Mouse (Mus musculus): ENCODE data around the gene Syt1. TPM values are rescaled to one million over a fixed set of nuclear protein-coding genes. Genes with fewer than 3 reads are reported as not detected.

The Syt1 gene
- total RNA-seq, 1 experiment: 0.58 TPM

GRCm38 (mm10) chr10:108583694-108584093 lies 427.1 kb downstream of the Syt1 start:
- no peak for DNase-seq (ENCODE audit: low read depth, low spot score)
- no peak overlapping the region for H3K9ac ChIP-seq (ENCODE audit: insufficient read depth, low read depth, low read length, poor library complexity, severe bottlenecking)
- TF ChIP-seq CHD2 (IDR thresholded peaks at IDR 0.05; ENCODE audit: low read depth, low read length): no peak
- no peak for TF ChIP-seq ZC3H11A (IDR thresholded peaks at IDR 0.05; ENCODE audit: borderline replicate concordance, low read depth, low read length)
- TF ChIP-seq MAFK (IDR thresholded peaks at IDR 0.05; ENCODE audit: insufficient read depth, low read depth, low read length): no peak
- TF ChIP-seq ZNF384 (IDR thresholded peaks at IDR 0.05; ENCODE audit: low read depth, low read length): no peak
- TF ChIP-seq HCFC1 (IDR thresholded peaks at IDR 0.05; ENCODE audit: borderline replicate concordance, insufficient read depth, low read length): no peak
- no peaks in the 10 kb centered on the region for H3K9me3 ChIP-seq (ENCODE audit: control insufficient read depth, insufficient read depth, low read depth, low read length)
- H3K4me1 ChIP-seq (ENCODE audit: control insufficient read depth in 2 of 2, insufficient read depth in 2 of 2, low read length in 2 of 2, poor library complexity in 1 of 2): 0 out of 4 replicates have a peak, but pooled peaks cover 0 to 2% of the 10 kb centered on the region in 2 experiments
- no peak overlapping the region for H3K27ac ChIP-seq (ENCODE audit: insufficient read depth, low read depth, low read length, poor library complexity, severe bottlenecking)
- H3K4me3 ChIP-seq (ENCODE audit: insufficient read depth in 1 of 2, low read depth in 1 of 2, low read length in 2 of 2, poor library complexity in 1 of 2, severe bottlenecking in 1 of 2): no peak overlapping the region
- in situ Hi-C loops (cut with MboI; ENCODE audit: low sequenced_read_pairs in 2 of 2, unreplicated experiment in 2 of 2): no loop called here
- H3K36me3 ChIP-seq (ENCODE audit: control insufficient read depth, insufficient read depth, low read length, poor library complexity, severe bottlenecking): no peaks in the 10 kb centered on the region

- TF ChIP-seq ZC3H11A (IDR thresholded peaks at IDR 0.05; ENCODE audit: borderline replicate concordance, low read depth, low read length) (no peak), HCFC1 (IDR thresholded peaks at IDR 0.05; ENCODE audit: borderline replicate concordance, insufficient read depth, low read length) (no peak), ZNF384 (IDR thresholded peaks at IDR 0.05; ENCODE audit: low read depth, low read length) (no peak), MAFK (IDR thresholded peaks at IDR 0.05; ENCODE audit: insufficient read depth, low read depth, low read length) (no peak), CHD2 (IDR thresholded peaks at IDR 0.05; ENCODE audit: low read depth, low read length) (no peak)
- 0 out of 4 replicates have a peak, but pooled peaks cover 0 to 2% of the 10 kb centered on the region in 2 experiments for H3K4me1 ChIP-seq (ENCODE audit: control insufficient read depth in 2 of 2, insufficient read depth in 2 of 2, low read length in 2 of 2, poor library complexity in 1 of 2)
- H3K36me3 ChIP-seq (ENCODE audit: control insufficient read depth, insufficient read depth, low read length, poor library complexity, severe bottlenecking): no peaks in the 10 kb centered on the region
- no peaks in the 10 kb centered on the region for H3K9me3 ChIP-seq (ENCODE audit: control insufficient read depth, insufficient read depth, low read depth, low read length)
- no peak overlapping the region for H3K9ac ChIP-seq (ENCODE audit: insufficient read depth, low read depth, low read length, poor library complexity, severe bottlenecking)
- no peak overlapping the region for H3K27ac ChIP-seq (ENCODE audit: insufficient read depth, low read depth, low read length, poor library complexity, severe bottlenecking)
- in situ Hi-C loops (cut with MboI; ENCODE audit: low sequenced_read_pairs in 2 of 2, unreplicated experiment in 2 of 2): no loop called here
- no peak overlapping the region for H3K4me3 ChIP-seq (ENCODE audit: insufficient read depth in 1 of 2, low read depth in 1 of 2, low read length in 2 of 2, poor library complexity in 1 of 2, severe bottlenecking in 1 of 2)
- no peak for DNase-seq (ENCODE audit: low read depth, low spot score)
Observed at GRCm38 (mm10) chr10:108582397-108582730, 428.4 kb downstream of the Syt1 start.

GRCm38 (mm10) chr10:108581555-108582396 lies 429.0 kb downstream of the Syt1 start:
- Histone ChIP-seq H3K4me1 (ENCODE audit: control insufficient read depth in 2 of 2, insufficient read depth in 2 of 2, low read length in 2 of 2, poor library complexity in 1 of 2) (0 out of 4 replicates have a peak, but pooled peaks cover 0 to 2% of the 10 kb centered on the region in 2 experiments), H3K9me3 (ENCODE audit: control insufficient read depth, insufficient read depth, low read depth, low read length) (no peaks in the 10 kb centered on the region), H3K27ac (ENCODE audit: insufficient read depth, low read depth, low read length, poor library complexity, severe bottlenecking) (no peak overlapping the region), H3K9ac (ENCODE audit: insufficient read depth, low read depth, low read length, poor library complexity, severe bottlenecking) (no peak overlapping the region), H3K4me3 (ENCODE audit: insufficient read depth in 1 of 2, low read depth in 1 of 2, low read length in 2 of 2, poor library complexity in 1 of 2, severe bottlenecking in 1 of 2) (no peak overlapping the region), H3K36me3 (ENCODE audit: control insufficient read depth, insufficient read depth, low read length, poor library complexity, severe bottlenecking) (no peaks in the 10 kb centered on the region)
- DNase-seq (ENCODE audit: low read depth, low spot score): no peak
- no peak for TF ChIP-seq MAFK (IDR thresholded peaks at IDR 0.05; ENCODE audit: insufficient read depth, low read depth, low read length)
- no peak for TF ChIP-seq ZC3H11A (IDR thresholded peaks at IDR 0.05; ENCODE audit: borderline replicate concordance, low read depth, low read length)
- no peak for TF ChIP-seq ZNF384 (IDR thresholded peaks at IDR 0.05; ENCODE audit: low read depth, low read length)
- TF ChIP-seq CHD2 (IDR thresholded peaks at IDR 0.05; ENCODE audit: low read depth, low read length): no peak
- TF ChIP-seq HCFC1 (IDR thresholded peaks at IDR 0.05; ENCODE audit: borderline replicate concordance, insufficient read depth, low read length): no peak
- in situ Hi-C loops (cut with MboI; ENCODE audit: low sequenced_read_pairs in 2 of 2, unreplicated experiment in 2 of 2): no loop called here

GRCm38 (mm10) chr10:108580786-108581420 lies 429.9 kb downstream of the Syt1 start:
- in situ Hi-C loops (cut with MboI; ENCODE audit: low sequenced_read_pairs in 2 of 2, unreplicated experiment in 2 of 2): no loop called here
- H3K4me3 ChIP-seq (ENCODE audit: insufficient read depth in 1 of 2, low read depth in 1 of 2, low read length in 2 of 2, poor library complexity in 1 of 2, severe bottlenecking in 1 of 2): no peak overlapping the region
- TF ChIP-seq ZNF384 (IDR thresholded peaks at IDR 0.05; ENCODE audit: low read depth, low read length): no peak
- no peak for TF ChIP-seq HCFC1 (IDR thresholded peaks at IDR 0.05; ENCODE audit: borderline replicate concordance, insufficient read depth, low read length)
- TF ChIP-seq MAFK (IDR thresholded peaks at IDR 0.05; ENCODE audit: insufficient read depth, low read depth, low read length): no peak
- no peak for DNase-seq (ENCODE audit: low read depth, low spot score)
- no peak overlapping the region for H3K9ac ChIP-seq (ENCODE audit: insufficient read depth, low read depth, low read length, poor library complexity, severe bottlenecking)
- H3K4me1 ChIP-seq (ENCODE audit: control insufficient read depth in 2 of 2, insufficient read depth in 2 of 2, low read length in 2 of 2, poor library complexity in 1 of 2): 0 out of 4 replicates have a peak, but pooled peaks cover 0 to 2% of the 10 kb centered on the region in 2 experiments
- no peaks in the 10 kb centered on the region for H3K36me3 ChIP-seq (ENCODE audit: control insufficient read depth, insufficient read depth, low read length, poor library complexity, severe bottlenecking)
- no peaks in the 10 kb centered on the region for H3K9me3 ChIP-seq (ENCODE audit: control insufficient read depth, insufficient read depth, low read depth, low read length)
- no peak overlapping the region for H3K27ac ChIP-seq (ENCODE audit: insufficient read depth, low read depth, low read length, poor library complexity, severe bottlenecking)
